Mouse (Mus musculus): ENCODE data around the gene Rhox2b.
"Not testable (repeated sequence)": the region's sequence is repeated elsewhere in the genome, so short reads cannot be mapped to it uniquely, and the experiment has no call there.

The Rhox2b gene

DNA sequence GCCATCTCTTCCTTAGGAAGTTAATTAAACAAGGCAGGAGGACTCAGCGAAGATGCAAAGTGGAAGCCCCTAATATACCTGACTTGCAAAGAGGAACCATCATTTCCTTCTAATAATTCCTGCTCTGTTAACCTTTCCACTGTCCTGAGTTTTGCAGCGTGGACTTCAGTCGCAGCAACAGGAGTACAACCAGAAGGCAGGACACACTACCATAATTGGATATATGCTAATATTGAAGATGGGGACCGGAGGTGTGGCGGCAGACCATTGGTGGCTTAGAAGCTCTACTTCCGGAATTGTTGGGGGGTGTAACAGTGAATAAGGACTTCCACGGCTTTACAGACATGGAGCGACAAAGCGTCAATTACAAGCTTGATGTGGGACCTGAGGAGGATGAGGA is at the start of gene Rhox2b:
Rhox2b (plus strand) TSS at position 301 of the 400 bp plus-strand sequence.
- DNase-seq: not testable (repeated sequence)

DNA sequence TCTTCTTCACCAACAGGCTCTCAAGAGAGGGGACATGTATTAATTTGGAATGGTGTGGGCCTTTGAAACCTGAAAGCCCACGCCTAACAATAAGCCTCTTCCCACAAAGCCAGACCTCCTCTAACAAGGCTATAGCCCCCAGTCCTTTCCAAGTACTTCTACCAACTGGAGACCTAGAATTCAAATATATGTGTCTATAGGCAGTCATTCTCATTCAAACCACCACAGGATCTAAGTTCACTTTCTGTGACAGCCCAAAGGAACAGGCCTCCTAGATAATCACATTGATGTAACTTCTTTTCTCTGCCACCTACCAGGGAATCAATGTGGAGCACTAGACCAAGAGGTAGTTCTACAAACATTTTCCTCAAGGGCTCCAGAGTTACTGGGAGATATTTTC is 32.1 kb upstream of the Rhox2b start, which contains the start of gene Rhox3a2:
Rhox3a2 (plus strand) TSS at position 301 of the 400 bp plus-strand sequence.
- not testable (repeated sequence) for DNase-seq

DNA sequence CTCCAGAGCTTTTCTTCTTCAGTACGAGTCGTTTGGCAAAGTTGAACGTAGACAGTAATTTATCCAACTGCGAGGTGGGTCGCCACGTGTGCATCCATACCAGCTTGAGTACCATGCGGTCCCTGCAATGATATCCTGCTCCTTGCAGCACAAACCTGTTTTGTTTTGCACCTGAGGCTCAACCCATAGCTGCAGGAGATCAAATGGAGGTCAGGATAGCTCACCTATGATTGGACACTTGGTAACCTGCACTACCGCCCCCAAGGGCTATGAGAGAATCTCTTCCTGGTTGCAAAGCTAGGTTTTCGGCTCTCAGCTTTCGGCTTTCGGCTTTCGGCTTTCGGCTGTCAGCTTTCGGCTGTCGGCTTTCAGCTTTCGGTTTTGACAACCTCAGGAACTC is 21.3 kb upstream of the Rhox2b start, which contains the start of gene Rhox4a2:
Rhox4a2 (plus strand) TSS at position 301 of the 400 bp plus-strand sequence.
- DNase-seq: not testable (repeated sequence)

GRCm38 (mm10) chrX:37432194-37432593 is 20.3 kb downstream of the Rhox2b start, which contains the start of gene Rhox4b:
Gene Rhox4b, plus strand, starts transcription at chrX:37432494.
- DNase-seq: not testable (repeated sequence)

GRCm38 (mm10) chrX:37453380-37453779 is 41.5 kb downstream of the Rhox2b start, which contains the start of gene Rhox2c:
Gene Rhox2c, plus strand, starts transcription at chrX:37453680.
- DNase-seq: not testable (repeated sequence)

- not testable (repeated sequence) for DNase-seq
Measured at GRCm38 (mm10) chrX:37458285-37458684, 46.4 kb downstream of the Rhox2b start, which contains the start of gene Rhox3c. Gene Rhox3c, plus strand, starts transcription at chrX:37458585.

Data from kidney, postnatal 4 days (tissue).